Mouse (Mus musculus): Measurements from ENCODE around the gene Dnajc14. TPM values are rescaled to one million over a fixed set of nuclear protein-coding genes. Genes with fewer than 3 reads are reported as not detected.

The Dnajc14 gene
- polyA plus RNA-seq, 1 experiment from 2014 or later: 28.2 TPM

GRCm38 (mm10) chr10:128801981-128802495, 1.8 kb upstream of the Dnajc14 start:
- Histone ChIP-seq H3K27me3 (replicated peaks; ENCODE audit: control insufficient read depth, insufficient read depth, low read length) (no peaks in the 10 kb centered on the region), H3K27ac (ENCODE audit: low read depth, low read length) (no peak overlapping the region), H3K4me2 (replicated peaks; ENCODE audit: low read depth) (no peak overlapping the region), H3K9me3 (ENCODE audit: control insufficient read depth) (no peaks in the 10 kb centered on the region), H3K36me3 (ENCODE audit: control insufficient read depth, insufficient read depth) (peaks cover 18% of the 10 kb centered on the region), H3K9ac (ENCODE audit: low read depth, low read length) (no peak overlapping the region), H3K4me3 (ENCODE audit: low read depth, low read length) (no peak overlapping the region), H3K4me1 (replicated peaks; ENCODE audit: control insufficient read depth, insufficient read depth, low read length) (peaks cover 10% of the 10 kb centered on the region; the same call in 1 of the 2 replicates)
- TF ChIP-seq CTCF (IDR thresholded peaks at IDR 0.05; ENCODE audit: low read depth): no peak
- ATAC-seq: no peak
- WGBS: 91% methylated on average over 16 of the region's 16 CpGs

GRCm38 (mm10) chr10:128802956-128803355, 906 bp upstream of the Dnajc14 start:
- H3K27me3 ChIP-seq (replicated peaks; ENCODE audit: control insufficient read depth, insufficient read depth, low read length): no peaks in the 10 kb centered on the region
- TF ChIP-seq CTCF (IDR thresholded peaks at IDR 0.05; ENCODE audit: low read depth): no peak
- no peak overlapping the region for H3K27ac ChIP-seq (ENCODE audit: low read depth, low read length)
- peaks cover 16% of the 10 kb centered on the region; the same call in 1 of the 2 replicates for H3K4me1 ChIP-seq (replicated peaks; ENCODE audit: control insufficient read depth, insufficient read depth, low read length)
- no peaks in the 10 kb centered on the region for H3K9me3 ChIP-seq (ENCODE audit: control insufficient read depth)
- no peak overlapping the region for H3K9ac ChIP-seq (ENCODE audit: low read depth, low read length)
- peak overlapping the region; percentile 81 for H3K4me3 ChIP-seq (ENCODE audit: low read depth, low read length)
- peaks cover 23% of the 10 kb centered on the region for H3K36me3 ChIP-seq (ENCODE audit: control insufficient read depth, insufficient read depth)
- 76% methylated on average over 4 of the region's 4 CpGs for WGBS
- no peak for ATAC-seq
- peak overlapping the region; percentile 97 for H3K4me2 ChIP-seq (replicated peaks; ENCODE audit: low read depth)

GRCm38 (mm10) chr10:128803361-128803760, 501 bp upstream of the Dnajc14 start:
- Histone ChIP-seq H3K4me3 (ENCODE audit: low read depth, low read length) (peak overlapping the region; percentile 81), H3K4me2 (replicated peaks; ENCODE audit: low read depth) (peak overlapping the region; percentile 97), H3K27ac (ENCODE audit: low read depth, low read length) (peak overlapping the region; percentile 95), H3K9ac (ENCODE audit: low read depth, low read length) (peak overlapping the region; percentile 78; the same call in 1 of the 2 replicates), H3K9me3 (ENCODE audit: control insufficient read depth) (no peaks in the 10 kb centered on the region), H3K27me3 (replicated peaks; ENCODE audit: control insufficient read depth, insufficient read depth, low read length) (no peaks in the 10 kb centered on the region), H3K36me3 (ENCODE audit: control insufficient read depth, insufficient read depth) (peaks cover 24% of the 10 kb centered on the region), H3K4me1 (replicated peaks; ENCODE audit: control insufficient read depth, insufficient read depth, low read length) (peaks cover 16% of the 10 kb centered on the region; the same call in 1 of the 2 replicates)
- ATAC-seq: no peak
- no peak for TF ChIP-seq CTCF (IDR thresholded peaks at IDR 0.05; ENCODE audit: low read depth)
- WGBS: 20% methylated on average over 6 of the region's 6 CpGs

GRCm38 (mm10) chr10:128804271-128805091, 619 bp downstream of the Dnajc14 start, which contains the start of gene Tmem198b:
TSS of gene Tmem198b (minus strand) at chr10:128804370.
- no peaks in the 10 kb centered on the region for H3K27me3 ChIP-seq (replicated peaks; ENCODE audit: control insufficient read depth, insufficient read depth, low read length)
- H3K4me2 ChIP-seq (replicated peaks; ENCODE audit: low read depth): peak within 1 kb of the TSS; percentile 97
- ATAC-seq: peak; percentile 26
- H3K36me3 ChIP-seq (ENCODE audit: control insufficient read depth, insufficient read depth): peaks cover 29% of the 10 kb centered on the region
- under 1% methylated on average over 27 of the region's 28 CpGs for WGBS
- peaks cover 16% of the 10 kb centered on the region; the same call in 1 of the 2 replicates for H3K4me1 ChIP-seq (replicated peaks; ENCODE audit: control insufficient read depth, insufficient read depth, low read length)
- no peak for TF ChIP-seq CTCF (IDR thresholded peaks at IDR 0.05; ENCODE audit: low read depth)
- peak within 1 kb of the TSS; percentile 95 for H3K27ac ChIP-seq (ENCODE audit: low read depth, low read length)
- peak within 1 kb of the TSS; percentile 81 for H3K4me3 ChIP-seq (ENCODE audit: low read depth, low read length)
- H3K9me3 ChIP-seq (ENCODE audit: control insufficient read depth): no peaks in the 10 kb centered on the region
- H3K9ac ChIP-seq (ENCODE audit: low read depth, low read length): peak within 1 kb of the TSS; percentile 78

- Histone ChIP-seq H3K9me3 (ENCODE audit: control insufficient read depth) (no peaks in the 10 kb centered on the region), H3K9ac (ENCODE audit: low read depth, low read length) (peak overlapping the region; percentile 78), H3K27me3 (replicated peaks; ENCODE audit: control insufficient read depth, insufficient read depth, low read length) (no peaks in the 10 kb centered on the region), H3K4me2 (replicated peaks; ENCODE audit: low read depth) (peak overlapping the region; percentile 97), H3K4me1 (replicated peaks; ENCODE audit: control insufficient read depth, insufficient read depth, low read length) (peaks cover 16% of the 10 kb centered on the region; the same call in 1 of the 2 replicates), H3K27ac (ENCODE audit: low read depth, low read length) (peak overlapping the region; percentile 95), H3K4me3 (ENCODE audit: low read depth, low read length) (peak overlapping the region; percentile 81), H3K36me3 (ENCODE audit: control insufficient read depth, insufficient read depth) (peaks cover 28% of the 10 kb centered on the region)
- WGBS: under 1% methylated on average over 60 of the region's 70 CpGs
- TF ChIP-seq CTCF (IDR thresholded peaks at IDR 0.05; ENCODE audit: low read depth): peak; percentile 57
- ATAC-seq: peak; percentile 96
These were observed 1.5 kb downstream of the Dnajc14 start for GRCm38 (mm10) chr10:128805092-128806000.
